In genomic region chr1:193054401-193054800, GRCm38 (mm10) we compare ENCODE assay signal across 21 mouse cellular contexts. TPM values are rescaled to one million over a fixed set of nuclear protein-coding genes. Genes with fewer than 3 reads are reported as not detected.
DNase-seq lines count a peak whose midpoint lies in the region; ATAC-seq and TF ChIP-seq lines count a peak whose summit lies in the region.
"Had no signal": no experiment of that assay in that cellular context is flagged by ENCODE, and none has a peak within 500 bp of the region (broad histone marks: within the 10 kb centered on the region; RNA-seq: fewer than 3 reads in every experiment).

No protein-coding gene starts in this region.

- H3K27me3 ChIP-seq in forebrain, embryonic 14.5 days (replicated peaks; ENCODE audit: control insufficient read depth, insufficient read depth, low read length): no peaks in the 10 kb centered on the region
- H3K27me3 ChIP-seq in forebrain, embryonic 12.5 days: no peaks in the 10 kb centered on the region
- H3K27me3 ChIP-seq: embryonic facial prominence, embryonic 13.5 days; forebrain, embryonic 15.5 days; hindbrain, embryonic 12.5 days had no signal

- no peaks in the 10 kb centered on the region for H3K4me1 ChIP-seq in forebrain, embryonic 14.5 days (ENCODE audit: control insufficient read depth, insufficient read depth, low read length)
- no peaks in the 10 kb centered on the region for H3K4me1 ChIP-seq in forebrain, embryonic 12.5 days
- H3K4me1 ChIP-seq: embryonic facial prominence, embryonic 13.5 days; forebrain, embryonic 15.5 days; heart, embryonic 10.5 days; hindbrain, embryonic 12.5 days had no signal

- H3K36me3 ChIP-seq in forebrain, embryonic 14.5 days (ENCODE audit: control insufficient read depth, insufficient read depth, low read length): no peaks in the 10 kb centered on the region
- H3K36me3 ChIP-seq in forebrain, embryonic 12.5 days (replicated peaks): no peaks in the 10 kb centered on the region
- H3K36me3 ChIP-seq: embryonic facial prominence, embryonic 13.5 days; forebrain, embryonic 15.5 days; heart, embryonic 10.5 days; hindbrain, embryonic 12.5 days had no signal

- DNase-seq in forebrain, embryonic 14.5 days (ENCODE audit: low spot score): peak; percentile 2
- peak; percentile 79 for DNase-seq in adrenal gland, adult 2 months
- DNase-seq in adrenal gland, postnatal 14 days: peak; percentile 62
- DNase-seq in left cerebral cortex, adult 2 months (ENCODE audit: extremely low spot score in 1 of 2, low spot score in 2 of 2): no peak
- no peak for DNase-seq in frontal cortex, postnatal 36 days (ENCODE audit: low spot score in 2 of 2)
- DNase-seq: cerebellum, adult 8-10 months; cerebellum, postnatal 14 days; embryo, embryonic 11 days; gastrocnemius, postnatal 10 days; heart, adult 18-20 months; heart, postnatal 10 days; heart, postnatal 4 days; kidney, adult 2 months had no signal

- no peak overlapping the region for H3K27ac ChIP-seq in forebrain, embryonic 14.5 days (ENCODE audit: low read depth, low read length)
- H3K27ac ChIP-seq in forebrain, embryonic 12.5 days: no peak overlapping the region
- H3K27ac ChIP-seq in left cerebral cortex, adult 2 months: no peak overlapping the region
- H3K27ac ChIP-seq: embryonic facial prominence, embryonic 13.5 days; forebrain, embryonic 15.5 days; heart, embryonic 10.5 days; hindbrain, embryonic 12.5 days; hindbrain, postnatal 0 days had no signal

- no peak overlapping the region for H3K9ac ChIP-seq in forebrain, embryonic 14.5 days (ENCODE audit: low read length)
- no peak overlapping the region for H3K9ac ChIP-seq in forebrain, embryonic 12.5 days
- H3K9ac ChIP-seq: embryonic facial prominence, embryonic 13.5 days; forebrain, embryonic 15.5 days; hindbrain, embryonic 12.5 days had no signal

- no peak overlapping the region for H3K4me2 ChIP-seq in forebrain, embryonic 14.5 days (ENCODE audit: low read length)
- H3K4me2 ChIP-seq in forebrain, embryonic 12.5 days: no peak overlapping the region
- H3K4me2 ChIP-seq: embryonic facial prominence, embryonic 13.5 days; forebrain, embryonic 15.5 days; hindbrain, embryonic 12.5 days had no signal

- no peak overlapping the region for H3K4me3 ChIP-seq in forebrain, embryonic 14.5 days (ENCODE audit: low read depth, low read length)
- no peak overlapping the region for H3K4me3 ChIP-seq in forebrain, embryonic 12.5 days (replicated peaks)
- no peak overlapping the region for H3K4me3 ChIP-seq in left cerebral cortex, adult 2 months
- H3K4me3 ChIP-seq: embryonic facial prominence, embryonic 13.5 days; forebrain, embryonic 15.5 days; heart, embryonic 10.5 days; hindbrain, embryonic 12.5 days had no signal

- WGBS in forebrain, embryonic 14.5 days: 80% methylated on average over 5 of the region's 5 CpGs
- 77% methylated on average over 5 of the region's 5 CpGs for WGBS in forebrain, embryonic 12.5 days

- no peaks in the 10 kb centered on the region for H3K9me3 ChIP-seq in forebrain, embryonic 14.5 days (replicated peaks; ENCODE audit: control insufficient read depth, low read length)
- no peaks in the 10 kb centered on the region for H3K9me3 ChIP-seq in forebrain, embryonic 12.5 days
- H3K9me3 ChIP-seq: embryonic facial prominence, embryonic 13.5 days; forebrain, embryonic 15.5 days; heart, embryonic 10.5 days; hindbrain, embryonic 12.5 days had no signal

- no peak for ATAC-seq in forebrain, embryonic 14.5 days
- no peak for ATAC-seq in forebrain, embryonic 12.5 days (ENCODE audit: low FRiP score)
- ATAC-seq: forebrain, embryonic 15.5 days; hindbrain, postnatal 0 days; intestine, embryonic 16.5 days had no signal

- TF ChIP-seq CTCF in left cerebral cortex, adult 2 months (IDR thresholded peaks at IDR 0.05): no peak

- intact Hi-C loops in left cerebral cortex, adult 2 months (cut with DNase I): no loop called here

RNA-seq across cellular contexts. Expression of gene Syt14, which starts 18.8 kb away (rescaled TPM):
- 6.9 and 10.0 TPM in 2 replicates for polyA plus RNA-seq in forebrain, embryonic 14.5 days (2014; fragmentation: Nextera tagmentation; extraction: Ambion mirVana)
- polyA plus RNA-seq in forebrain, embryonic 12.5 days (2016; fragmentation: Nextera tagmentation; extraction: Ambion mirVana): 9.2 and 9.8 TPM in 2 replicates
- total RNA-seq in adrenal gland, adult 2 months (2021): 1 to 10 TPM; 8.3 to 8.7 TPM
- polyA plus RNA-seq in adrenal gland, adult 2 months (2012; rRNA removed): 0.93 and 1.4 TPM in 2 replicates
- 6.6 and 6.8 TPM in 2 replicates for total RNA-seq in adrenal gland, postnatal 14 days (2021)
- total RNA-seq in left cerebral cortex, adult 2 months (2021): 10 to 100 TPM; 27.5 to 28.2 TPM
- total RNA-seq: CH12.LX had no signal

Comparison
In these comparisons a context has a peak if more than half of its experiments do, and no peak if none do; other contexts are left out.
1. DNase-seq: peak in forebrain, embryonic 14.5 days (single experiment), adrenal gland, adult 2 months (single experiment) and adrenal gland, postnatal 14 days (single experiment); none in left cerebral cortex, adult 2 months (0 of 2) and frontal cortex, postnatal 36 days (0 of 2).